Mouse (Mus musculus): Measurements from ENCODE around the gene Zfp687. TPM values are rescaled to one million over a fixed set of nuclear protein-coding genes. Genes with fewer than 3 reads are reported as not detected.

The Zfp687 gene
- polyA plus RNA-seq, 2 experiments: 18.8 to 26.8 TPM

GRCm38 (mm10) chr3:95018741-95019140 lies 3.5 kb upstream of the Zfp687 start:
- Histone ChIP-seq H3K4me1 (ENCODE audit: control insufficient read depth, insufficient read depth, low read length) (peaks cover 12% of the 10 kb centered on the region; the same call in 1 of the 2 replicates), H3K36me3 (ENCODE audit: control insufficient read depth, insufficient read depth, low read length) (no peaks in the 10 kb centered on the region), H3K27ac (replicated peaks; ENCODE audit: low read depth, low read length) (no peak overlapping the region), H3K4me2 (replicated peaks; ENCODE audit: low read depth, low read length, severe bottlenecking) (no peak overlapping the region), H3K4me3 (replicated peaks; ENCODE audit: low read length) (no peak overlapping the region), H3K9me3 (ENCODE audit: control insufficient read depth, low read length) (no peaks in the 10 kb centered on the region), H3K27me3 (ENCODE audit: control insufficient read depth, insufficient read depth, low read length) (no peaks in the 10 kb centered on the region), H3K9ac (ENCODE audit: low read depth, low read length, severe bottlenecking) (no peak overlapping the region)
- no peak for TF ChIP-seq POLR2A (IDR thresholded peaks at IDR 0.05; ENCODE audit: borderline replicate concordance, extremely low read depth, insufficient read depth, insufficient read length)
- 85% methylated on average over 2 of the region's 2 CpGs for WGBS
- ATAC-seq (ENCODE audit: low FRiP score, low read depth) (no peak), DNase-seq (ENCODE audit: low spot score) (no peak)

GRCm38 (mm10) chr3:95016532-95017056 lies 1.3 kb upstream of the Zfp687 start:
- 6% methylated on average over 20 of the region's 21 CpGs for WGBS
- no peak for ATAC-seq (ENCODE audit: low FRiP score, low read depth)
- Histone ChIP-seq H3K4me1 (ENCODE audit: control insufficient read depth, insufficient read depth, low read length) (peaks cover 18% of the 10 kb centered on the region; the same call in 1 of the 2 replicates), H3K4me2 (replicated peaks; ENCODE audit: low read depth, low read length, severe bottlenecking) (peak overlapping the region; percentile 91), H3K9me3 (ENCODE audit: control insufficient read depth, low read length) (no peaks in the 10 kb centered on the region), H3K4me3 (replicated peaks; ENCODE audit: low read length) (peak overlapping the region; percentile 83), H3K9ac (ENCODE audit: low read depth, low read length, severe bottlenecking) (peak overlapping the region; percentile 54), H3K27me3 (ENCODE audit: control insufficient read depth, insufficient read depth, low read length) (no peaks in the 10 kb centered on the region), H3K36me3 (ENCODE audit: control insufficient read depth, insufficient read depth, low read length) (peaks cover 8% of the 10 kb centered on the region), H3K27ac (replicated peaks; ENCODE audit: low read depth, low read length) (peak overlapping the region; percentile 96; the same call in 1 of the 2 replicates)
- TF ChIP-seq POLR2A (IDR thresholded peaks at IDR 0.05; ENCODE audit: borderline replicate concordance, extremely low read depth, insufficient read depth, insufficient read length): no peak
- no peak for DNase-seq (ENCODE audit: low spot score)

- peak overlapping the region; percentile 91 for H3K4me2 ChIP-seq (replicated peaks; ENCODE audit: low read depth, low read length, severe bottlenecking)
- TF ChIP-seq POLR2A (IDR thresholded peaks at IDR 0.05; ENCODE audit: borderline replicate concordance, extremely low read depth, insufficient read depth, insufficient read length): no peak
- H3K36me3 ChIP-seq (ENCODE audit: control insufficient read depth, insufficient read depth, low read length): peaks cover 14% of the 10 kb centered on the region
- peaks cover 18% of the 10 kb centered on the region; the same call in 1 of the 2 replicates for H3K4me1 ChIP-seq (ENCODE audit: control insufficient read depth, insufficient read depth, low read length)
- H3K27me3 ChIP-seq (ENCODE audit: control insufficient read depth, insufficient read depth, low read length): no peaks in the 10 kb centered on the region
- ATAC-seq (ENCODE audit: low FRiP score, low read depth): peak; percentile 79
- under 1% methylated on average over 37 of the region's 40 CpGs for WGBS
- peak overlapping the region; percentile 54 for H3K9ac ChIP-seq (ENCODE audit: low read depth, low read length, severe bottlenecking)
- peak; percentile 91 for DNase-seq (ENCODE audit: low spot score)
- H3K4me3 ChIP-seq (replicated peaks; ENCODE audit: low read length): peak overlapping the region; percentile 83
- no peaks in the 10 kb centered on the region for H3K9me3 ChIP-seq (ENCODE audit: control insufficient read depth, low read length)
- peak overlapping the region; percentile 96 for H3K27ac ChIP-seq (replicated peaks; ENCODE audit: low read depth, low read length)
Measured at GRCm38 (mm10) chr3:95015891-95016531, 763 bp upstream of the Zfp687 start.

GRCm38 (mm10) chr3:95014428-95015151 lies 658 bp downstream of the Zfp687 start:
- peak overlapping the region; percentile 68; the same call in 1 of the 2 replicates for H3K27ac ChIP-seq (replicated peaks; ENCODE audit: low read depth, low read length)
- no peaks in the 10 kb centered on the region for H3K27me3 ChIP-seq (ENCODE audit: control insufficient read depth, insufficient read depth, low read length)
- H3K9me3 ChIP-seq (ENCODE audit: control insufficient read depth, low read length): no peaks in the 10 kb centered on the region
- peaks cover 18% of the 10 kb centered on the region; the same call in 1 of the 2 replicates for H3K4me1 ChIP-seq (ENCODE audit: control insufficient read depth, insufficient read depth, low read length)
- ATAC-seq (ENCODE audit: low FRiP score, low read depth): no peak
- H3K4me2 ChIP-seq (replicated peaks; ENCODE audit: low read depth, low read length, severe bottlenecking): peak overlapping the region; percentile 91
- TF ChIP-seq POLR2A (IDR thresholded peaks at IDR 0.05; ENCODE audit: borderline replicate concordance, extremely low read depth, insufficient read depth, insufficient read length): no peak
- peak overlapping the region; percentile 83 for H3K4me3 ChIP-seq (replicated peaks; ENCODE audit: low read length)
- 1% methylated on average over 37 of the region's 44 CpGs for WGBS
- DNase-seq (ENCODE audit: low spot score): peak; percentile 27
- H3K9ac ChIP-seq (ENCODE audit: low read depth, low read length, severe bottlenecking): peak overlapping the region; percentile 71
- peaks cover 26% of the 10 kb centered on the region for H3K36me3 ChIP-seq (ENCODE audit: control insufficient read depth, insufficient read depth, low read length)

GRCm38 (mm10) chr3:95013699-95014427 lies 1.4 kb downstream of the Zfp687 start:
- no peak for DNase-seq (ENCODE audit: low spot score)
- Histone ChIP-seq H3K4me1 (ENCODE audit: control insufficient read depth, insufficient read depth, low read length) (peaks cover 18% of the 10 kb centered on the region; the same call in 1 of the 2 replicates), H3K27ac (replicated peaks; ENCODE audit: low read depth, low read length) (no peak overlapping the region), H3K9ac (ENCODE audit: low read depth, low read length, severe bottlenecking) (peak overlapping the region; percentile 71), H3K9me3 (ENCODE audit: control insufficient read depth, low read length) (no peaks in the 10 kb centered on the region), H3K27me3 (ENCODE audit: control insufficient read depth, insufficient read depth, low read length) (no peaks in the 10 kb centered on the region), H3K4me3 (replicated peaks; ENCODE audit: low read length) (peak overlapping the region; percentile 83), H3K4me2 (replicated peaks; ENCODE audit: low read depth, low read length, severe bottlenecking) (peak overlapping the region; percentile 91), H3K36me3 (ENCODE audit: control insufficient read depth, insufficient read depth, low read length) (peaks cover 34% of the 10 kb centered on the region)
- 12% methylated on average over 13 of the region's 13 CpGs for WGBS
- ATAC-seq (ENCODE audit: low FRiP score, low read depth): no peak
- no peak for TF ChIP-seq POLR2A (IDR thresholded peaks at IDR 0.05; ENCODE audit: borderline replicate concordance, extremely low read depth, insufficient read depth, insufficient read length)

All from limb, embryonic 14.5 days (tissue).